Mouse (Mus musculus) liver, adult 2 months (tissue): ENCODE measurements around the gene Slc16a4.

Source experiments
- CTCF ChIP-seq: fragments of 200-500 bp; IDR thresholded peaks from 2 replicates; pipeline ENCODE4 v1.5.1; 2011; ENCODE audit warnings: low read depth, low read length, control low read depth
- POLR2A ChIP-seq: fragments of 200-500 bp; IDR thresholded peaks from 2 replicates; pipeline ENCODE4 v1.6.1; 2011; ENCODE audit warnings: low read length, control low read depth; ENCODE audit not compliant: insufficient read depth; ENCODE audit errors: extremely low read depth

DNA sequence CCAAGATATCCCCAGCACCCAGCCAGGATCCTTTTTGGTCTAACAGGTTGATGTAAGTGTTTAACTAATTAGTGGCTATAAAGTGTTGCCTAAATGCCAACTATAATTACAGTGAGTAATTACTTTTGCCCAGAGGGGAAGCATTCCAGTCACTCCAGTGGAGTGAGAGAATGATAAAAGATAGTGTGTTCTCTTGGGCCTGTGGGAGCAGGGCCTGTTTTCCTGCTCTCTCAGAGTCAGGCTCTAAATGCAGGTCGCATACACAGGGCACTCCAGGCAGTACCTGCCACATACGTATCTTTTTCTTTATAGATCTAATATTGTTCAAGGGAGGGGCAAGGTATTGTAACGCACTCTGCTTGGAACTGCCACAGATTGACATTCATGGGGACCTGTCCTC, 60.7 kb downstream of the Slc16a4 start:
- TF ChIP-seq CTCF (no peak), POLR2A (no peak)
